Mouse (Mus musculus) frontal cortex, postnatal 25 days (tissue): ENCODE measurements around the gene Ffar1.
"Not testable (repeated sequence)": the region's sequence is repeated elsewhere in the genome, so short reads cannot be mapped to it uniquely, and the experiment has no call there.

ENCODE experiments used
- DNase-seq, 2 experiments: peaks; one replicate each; pipeline ENCODE4 v3.0.0; 2022; ENCODE audit warnings: low spot score in 2 of 2

Gene Ffar1

DNA sequence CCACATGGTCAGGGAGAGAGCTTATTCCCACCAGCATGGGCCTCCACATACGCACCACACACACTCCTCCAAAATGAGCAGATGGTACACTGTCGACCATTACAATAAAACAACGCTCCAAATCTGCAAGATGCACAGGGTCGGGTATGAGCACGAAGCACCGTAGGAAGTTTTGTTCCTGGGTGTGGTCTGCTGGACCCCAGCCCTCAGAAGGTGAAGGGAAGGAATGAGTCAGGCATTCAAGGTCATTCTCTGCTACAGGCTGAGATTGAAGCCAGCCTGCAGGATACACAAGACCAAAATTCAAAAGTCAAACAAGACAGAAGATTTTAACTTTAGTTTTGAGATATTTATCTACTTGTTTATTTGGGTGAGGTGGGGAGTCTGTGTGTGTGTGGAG lies 13.4 kb downstream of the Ffar1 start:
- DNase-seq = no peak

DNA sequence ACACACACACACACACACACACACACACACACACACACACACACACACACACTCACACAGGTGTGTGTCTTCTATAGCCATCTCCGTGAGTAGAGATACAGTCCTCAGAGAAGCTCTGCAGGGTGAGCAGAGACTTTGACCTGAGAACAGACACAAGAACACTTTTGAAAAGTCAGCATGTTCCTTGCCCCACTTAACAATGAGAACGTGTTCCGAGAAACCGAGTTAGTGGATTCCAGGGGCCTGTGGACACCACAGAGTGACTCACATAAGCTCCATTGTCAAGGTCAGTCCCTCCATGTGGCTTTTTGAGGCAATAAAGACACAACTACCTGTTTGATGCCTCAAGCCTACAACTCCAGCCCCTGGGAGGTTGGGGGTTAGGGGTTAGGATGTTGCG lies 14.0 kb downstream of the Ffar1 start:
- no peak for DNase-seq

DNA sequence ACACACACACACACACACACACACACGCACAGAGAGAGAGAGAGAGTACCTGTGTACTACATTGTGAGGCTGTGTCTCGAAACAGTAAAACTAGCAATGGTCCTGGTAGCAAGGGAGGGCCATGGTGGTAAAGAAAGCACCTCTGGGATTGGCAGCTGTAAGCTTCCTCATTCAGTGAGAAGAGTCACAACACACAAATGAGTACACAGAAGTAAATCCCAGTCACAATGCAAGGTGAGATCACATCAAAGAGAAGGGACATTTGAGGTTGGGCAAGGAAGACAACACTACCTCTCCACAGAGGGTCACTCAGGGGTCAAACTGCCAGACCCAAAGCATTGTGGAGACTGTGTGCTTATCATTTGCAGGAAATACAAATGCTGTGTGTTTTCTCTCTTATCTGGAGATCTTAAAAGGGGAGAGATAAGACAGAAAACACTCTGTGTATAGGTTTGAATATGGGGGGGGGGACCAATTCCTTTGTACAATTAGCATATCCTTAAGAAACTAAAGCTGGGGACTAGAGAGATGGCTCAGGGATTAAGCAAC lies 14.8 kb downstream of the Ffar1 start:
- no peak for DNase-seq

DNA sequence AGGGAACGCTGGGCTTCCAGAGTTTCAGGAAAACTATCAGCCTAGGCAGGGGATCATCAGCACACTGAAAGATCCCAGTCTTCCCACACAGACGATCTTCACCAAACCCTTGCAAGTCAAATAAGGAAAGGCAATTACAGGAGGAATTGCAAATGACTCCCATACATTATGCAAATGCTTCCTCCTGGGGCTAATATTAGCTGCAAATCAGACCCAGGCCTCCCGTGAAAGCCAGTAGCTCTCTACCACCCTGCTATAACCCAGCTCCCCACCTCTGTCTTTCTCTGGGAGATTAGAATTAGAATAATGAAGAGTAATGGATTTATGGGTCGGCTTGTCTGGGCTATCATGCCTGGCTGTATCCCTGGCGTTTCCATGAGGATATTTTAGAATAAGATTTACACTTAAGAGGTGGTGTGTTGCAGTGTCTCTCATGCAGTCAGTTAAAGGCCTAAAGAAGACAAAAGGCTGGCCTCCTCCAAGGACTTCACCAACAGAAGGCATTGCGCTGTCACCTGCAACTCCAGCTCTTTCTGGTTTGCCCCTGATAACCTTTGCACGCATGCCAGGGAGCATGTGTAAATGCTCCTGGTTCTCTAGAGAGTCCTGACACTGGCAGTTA lies 16.6 kb downstream of the Ffar1 start:
- DNase-seq = no peak

DNA sequence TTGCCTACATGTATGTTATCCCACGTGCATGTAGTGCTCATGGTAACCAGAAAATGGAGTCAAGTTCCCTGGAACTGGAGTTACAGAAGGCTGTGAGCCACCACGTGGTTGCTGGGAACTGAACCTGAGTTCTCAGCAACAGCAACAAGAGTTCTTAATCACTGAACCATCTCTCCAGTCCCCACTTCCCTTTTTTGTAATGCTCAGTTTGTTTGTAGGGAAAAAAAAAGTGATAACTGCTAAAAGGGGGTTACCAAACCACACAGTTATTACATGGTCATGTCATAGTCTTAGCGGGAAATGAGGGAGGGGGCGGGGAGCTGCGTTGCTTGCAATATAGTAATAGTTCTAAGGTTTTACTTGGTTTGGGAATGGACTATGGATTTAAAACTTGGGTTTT lies 19.3 kb downstream of the Ffar1 start:
- no peak for DNase-seq

DNA sequence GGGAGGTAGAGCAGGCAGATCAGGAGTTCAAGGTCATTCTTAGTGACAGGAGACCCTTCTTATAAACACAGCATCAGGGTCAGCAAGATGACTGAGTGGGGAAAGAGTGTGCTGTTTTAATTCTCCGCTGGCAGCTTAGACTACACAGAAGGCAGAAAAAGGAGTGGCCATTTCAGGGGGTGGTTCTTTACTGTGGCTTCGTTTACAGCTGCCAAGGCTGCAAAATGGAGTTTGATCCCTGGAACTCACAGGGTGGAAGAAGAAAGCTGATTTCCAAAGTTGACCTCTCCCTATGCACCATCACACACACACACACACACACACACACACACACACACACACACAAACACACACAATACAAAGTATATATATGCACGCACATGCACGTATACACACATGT lies 20.0 kb downstream of the Ffar1 start:
- no peak for DNase-seq

DNA sequence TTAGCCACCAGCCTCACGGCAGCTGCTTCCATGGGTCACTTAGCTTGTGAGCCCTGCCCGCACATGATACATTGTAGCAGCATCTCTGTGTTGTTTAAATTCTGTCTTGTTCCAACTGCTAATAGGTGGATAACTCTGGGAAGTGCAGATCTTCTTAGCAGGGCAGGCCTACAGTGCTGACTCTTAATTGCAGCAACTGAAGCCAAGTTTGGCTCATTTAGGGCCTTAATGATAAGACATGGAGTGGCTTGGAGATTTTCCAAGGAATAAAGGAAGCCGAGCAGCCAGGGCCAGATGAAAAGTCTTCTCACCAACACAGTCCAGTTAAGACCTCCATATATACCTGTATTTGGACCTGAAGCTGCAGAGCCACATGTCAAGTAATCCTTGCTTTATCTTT lies 21.1 kb downstream of the Ffar1 start:
- no peak for DNase-seq

DNA sequence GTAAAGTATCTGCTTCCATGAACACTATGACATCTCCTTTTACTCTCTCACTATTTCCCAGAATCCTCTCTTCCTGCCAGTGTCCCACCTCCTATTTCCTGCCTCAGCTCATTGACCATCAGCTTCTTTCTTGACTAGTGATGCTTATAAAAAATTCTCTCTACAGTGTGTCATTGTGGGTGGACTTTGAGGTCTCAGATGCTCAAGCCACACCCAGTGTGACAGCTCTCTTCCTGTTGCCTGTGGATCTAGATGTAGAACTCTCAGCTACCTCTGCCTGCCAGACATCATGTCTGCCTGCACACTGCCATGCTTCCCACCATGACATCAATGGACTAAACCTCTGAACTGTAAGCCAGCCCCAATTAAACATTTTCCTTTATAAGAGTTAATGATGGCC lies 24.1 kb downstream of the Ffar1 start:
- no peak for DNase-seq

DNA sequence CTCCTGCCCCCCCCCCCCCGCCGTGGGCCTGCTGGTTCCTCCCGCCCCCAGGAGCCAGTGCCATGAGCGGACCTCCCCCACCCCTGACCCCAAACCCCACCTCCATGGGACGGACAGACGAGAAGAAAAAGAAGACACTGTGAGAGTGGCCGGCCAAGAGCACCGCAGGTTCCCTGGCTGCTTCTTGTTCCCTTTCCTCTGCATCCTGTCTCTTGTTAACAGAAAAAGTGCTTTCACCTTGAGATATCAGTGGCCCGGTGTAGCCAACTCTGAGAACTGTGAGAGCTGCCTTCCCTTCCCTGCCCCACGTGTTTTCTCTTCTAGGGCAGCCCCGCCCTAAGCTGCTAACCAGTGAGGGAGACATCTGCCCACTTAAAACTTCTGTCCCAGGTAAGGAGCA lies 28.7 kb downstream of the Ffar1 start:
- DNase-seq = not testable (repeated sequence)

DNA sequence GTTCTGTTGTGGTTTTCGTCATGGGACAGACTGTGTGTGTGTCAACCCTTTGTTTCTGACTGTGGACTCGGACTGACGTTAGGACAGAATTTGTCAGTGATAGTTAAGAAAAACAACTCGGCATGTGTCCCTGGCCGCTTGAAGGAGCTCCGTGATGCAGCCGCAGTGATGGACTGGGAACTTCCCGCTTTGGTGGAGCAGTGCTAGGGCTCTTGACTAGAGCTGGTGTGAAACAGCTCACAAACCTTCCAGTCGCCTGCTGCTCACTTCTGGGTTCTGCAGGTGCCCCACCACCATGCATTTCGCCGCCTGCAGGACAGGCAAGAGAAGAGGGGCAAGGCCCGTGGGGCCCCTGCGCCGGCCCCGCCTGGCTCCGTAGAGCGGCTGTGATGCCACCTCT lies 29.1 kb downstream of the Ffar1 start:
- DNase-seq = no peak

DNA sequence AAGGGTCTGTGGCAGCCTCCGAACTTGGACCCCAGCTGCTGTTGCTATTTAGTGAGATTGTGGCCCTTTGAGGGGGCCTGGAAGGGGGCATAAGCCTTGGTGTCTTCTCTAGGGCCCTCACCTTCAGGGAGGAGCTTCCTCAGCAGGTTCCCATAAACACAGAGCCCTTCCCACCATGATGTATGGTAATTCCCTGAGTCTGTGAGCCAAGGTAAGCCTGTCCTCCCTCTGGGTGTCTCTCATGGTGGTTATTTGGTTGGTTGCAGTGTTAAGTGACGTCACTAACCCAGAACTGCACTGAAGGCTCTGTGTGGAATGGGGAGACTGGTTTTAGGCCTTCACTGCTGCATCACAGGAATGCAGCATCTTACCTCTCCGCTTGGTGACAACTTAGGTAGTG lies 31.9 kb downstream of the Ffar1 start:
- no peak for DNase-seq

DNA sequence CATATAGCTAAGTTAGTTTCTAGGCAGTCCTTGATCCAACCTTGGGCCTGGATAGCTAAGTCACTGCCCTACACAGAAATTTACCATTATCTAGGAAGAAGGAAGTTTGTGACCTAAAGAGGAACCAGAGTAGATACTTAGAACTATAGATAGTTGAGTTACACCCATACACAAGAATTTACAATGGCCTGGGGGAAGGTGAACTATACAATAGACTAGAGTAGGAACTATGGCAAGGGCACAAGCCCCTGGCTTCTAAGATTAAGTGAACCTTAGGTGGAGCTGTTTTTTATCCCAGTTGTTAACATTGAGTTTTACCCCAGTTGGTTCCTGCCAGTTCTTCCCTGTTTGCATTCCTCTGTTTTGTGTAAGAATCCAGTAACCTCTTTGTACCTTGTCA lies 32.5 kb downstream of the Ffar1 start:
- not testable (repeated sequence) for DNase-seq

DNA sequence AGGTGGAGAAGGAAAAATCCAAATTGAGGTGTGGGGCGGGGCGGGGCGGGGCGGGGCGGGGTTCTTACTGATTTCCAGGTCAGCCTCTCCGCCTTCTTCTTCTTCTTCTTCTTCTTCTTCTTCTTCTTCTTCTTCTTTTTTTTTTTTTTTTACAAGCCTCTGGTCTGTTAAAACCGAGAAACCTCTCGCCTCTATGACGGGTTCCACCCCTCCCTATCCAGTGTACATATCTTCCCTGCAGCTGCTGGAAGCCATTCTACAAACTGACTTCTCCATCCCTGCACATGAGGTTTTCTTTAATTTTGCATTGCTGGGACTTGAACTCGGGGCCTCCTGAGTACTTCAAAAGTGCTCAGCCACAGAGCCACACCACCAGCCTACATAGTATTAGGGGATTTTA lies 34.7 kb downstream of the Ffar1 start:
- no peak for DNase-seq

DNA sequence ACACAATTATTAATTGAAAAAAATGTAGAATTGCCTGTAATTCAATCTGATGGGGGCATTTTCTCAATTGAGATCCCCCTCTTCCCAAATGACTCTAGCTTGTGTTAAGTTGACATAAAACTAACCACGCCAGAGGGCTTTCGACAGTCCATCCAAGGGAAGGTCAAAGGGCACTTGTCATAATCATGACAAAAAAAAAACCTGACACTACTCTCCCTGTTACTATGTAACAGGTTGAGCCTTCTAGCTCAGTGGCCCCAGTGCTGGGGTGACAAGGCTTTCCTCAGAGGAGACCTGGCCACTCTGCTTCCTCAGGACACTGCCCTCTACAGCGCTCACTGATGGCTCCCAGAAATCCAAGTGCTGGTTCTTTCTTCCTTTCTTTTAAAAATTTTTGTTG lies 37.1 kb downstream of the Ffar1 start:
- no peak for DNase-seq

DNA sequence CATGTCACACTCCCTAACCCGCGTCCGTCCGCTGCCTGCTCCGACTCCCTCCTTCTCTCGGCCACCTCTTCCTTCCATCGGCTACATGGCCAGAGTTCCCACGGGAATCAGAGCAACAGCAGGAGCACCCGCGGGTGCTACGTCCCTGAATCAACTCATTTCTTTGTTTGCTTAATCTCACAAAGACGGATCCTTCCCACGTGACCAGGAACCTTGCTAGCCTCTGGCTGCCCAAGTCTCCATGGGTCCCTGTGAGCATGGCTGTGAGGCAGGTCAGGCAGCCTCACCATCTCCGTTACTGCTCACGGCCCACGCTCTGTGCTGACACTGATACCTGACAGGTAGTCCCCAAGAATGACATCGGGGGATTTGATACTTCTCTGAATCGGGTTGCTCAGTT lies 37.7 kb downstream of the Ffar1 start, which contains the start of gene Ffar2:
Gene Ffar2, minus strand, starts transcription at position 101 of the 400 bp plus-strand sequence.
- no peak for DNase-seq

DNA sequence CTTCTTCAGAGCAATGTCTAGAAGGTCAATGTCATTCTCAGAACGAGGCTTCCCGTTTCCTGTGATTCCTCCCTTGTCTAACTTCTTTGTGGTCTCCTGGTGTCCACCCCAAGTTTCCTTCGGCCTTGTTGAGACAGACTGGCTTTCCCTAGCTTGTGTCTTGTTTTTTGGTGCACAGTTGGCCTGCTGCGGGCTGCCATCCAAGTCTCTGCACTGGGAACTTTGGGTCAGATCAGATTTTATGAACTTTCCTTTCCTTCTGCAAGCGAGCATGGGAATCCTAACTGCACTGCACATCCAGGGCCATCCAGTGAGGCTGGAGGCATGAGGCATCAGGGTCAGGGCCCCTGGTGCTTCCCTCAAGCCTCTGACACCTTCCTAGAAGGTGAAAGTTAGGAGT lies 39.8 kb downstream of the Ffar1 start:
- DNase-seq = no peak

DNA sequence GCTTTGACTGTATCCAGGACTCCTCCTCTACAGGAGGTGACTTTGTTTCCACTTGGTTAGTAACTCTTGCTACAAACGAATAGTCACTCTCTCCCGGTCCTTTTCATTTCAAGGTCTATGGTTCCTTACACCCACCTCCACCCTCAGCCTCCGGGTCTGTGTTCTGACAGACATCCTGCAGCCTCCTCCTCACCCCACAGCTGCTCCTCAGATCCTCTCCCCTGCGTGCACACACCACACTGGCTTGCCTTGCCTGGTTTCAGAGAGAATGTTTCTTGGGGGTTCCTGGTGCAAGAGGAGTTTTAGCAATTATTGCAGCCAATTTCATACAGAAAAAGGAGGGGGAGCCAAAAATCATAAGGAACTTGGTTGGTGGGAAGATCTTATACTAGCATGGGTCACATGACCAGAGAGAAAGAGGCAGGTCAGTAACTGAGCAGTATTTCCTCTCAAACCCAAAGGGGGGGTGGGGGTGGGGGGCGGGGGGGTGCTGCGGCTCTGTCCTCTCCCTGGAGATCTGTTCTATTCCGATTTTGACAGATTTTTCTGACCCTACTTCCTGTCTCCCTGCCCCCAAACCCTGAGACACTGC lies 40.4 kb downstream of the Ffar1 start:
- no peak for DNase-seq

DNA sequence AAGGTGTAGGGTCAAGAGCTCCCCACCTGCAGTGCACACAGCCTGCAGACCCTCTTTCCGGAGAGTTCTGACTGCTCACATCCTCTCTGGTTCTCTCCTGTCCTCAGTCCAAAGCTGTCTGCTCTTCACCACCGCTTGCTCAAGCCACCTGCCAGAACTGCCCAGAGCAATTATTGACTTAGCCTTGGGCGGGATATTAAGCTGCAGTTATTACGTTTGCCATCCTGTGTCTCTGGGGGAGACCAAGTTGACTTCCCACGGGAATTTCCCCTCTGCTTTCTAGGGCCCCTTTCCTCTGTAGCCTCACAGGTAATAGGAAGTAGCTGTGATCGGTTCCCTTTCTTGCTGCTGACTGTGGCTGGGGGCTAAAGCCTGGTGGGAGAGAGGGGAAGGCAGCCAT lies 41.2 kb downstream of the Ffar1 start:
- DNase-seq = no peak

DNA sequence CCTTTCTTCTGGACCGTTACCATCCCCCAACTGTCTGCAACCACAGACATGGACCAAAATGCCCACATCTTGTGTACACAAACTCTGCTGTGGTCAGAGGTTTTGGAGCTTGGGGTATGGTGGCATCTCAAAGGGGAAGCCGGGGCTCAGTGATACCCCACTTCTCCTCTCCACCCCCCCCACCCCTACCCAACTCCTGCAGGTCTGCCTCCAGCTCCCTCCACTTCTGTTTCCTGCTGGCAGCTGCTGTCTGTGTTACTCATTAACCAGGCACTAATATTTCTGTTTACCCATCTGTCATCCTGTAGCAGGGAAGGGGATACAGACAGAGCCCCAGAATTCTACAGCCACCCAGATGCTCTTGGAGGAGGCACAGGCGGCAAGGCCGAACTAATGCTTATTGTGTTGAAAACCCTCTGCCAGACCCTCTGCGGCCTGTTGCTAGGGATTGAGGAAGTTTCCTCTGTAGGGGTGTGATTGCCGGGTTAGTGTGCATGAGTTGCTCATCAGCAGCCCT lies 49.0 kb downstream of the Ffar1 start:
- DNase-seq = no peak

DNA sequence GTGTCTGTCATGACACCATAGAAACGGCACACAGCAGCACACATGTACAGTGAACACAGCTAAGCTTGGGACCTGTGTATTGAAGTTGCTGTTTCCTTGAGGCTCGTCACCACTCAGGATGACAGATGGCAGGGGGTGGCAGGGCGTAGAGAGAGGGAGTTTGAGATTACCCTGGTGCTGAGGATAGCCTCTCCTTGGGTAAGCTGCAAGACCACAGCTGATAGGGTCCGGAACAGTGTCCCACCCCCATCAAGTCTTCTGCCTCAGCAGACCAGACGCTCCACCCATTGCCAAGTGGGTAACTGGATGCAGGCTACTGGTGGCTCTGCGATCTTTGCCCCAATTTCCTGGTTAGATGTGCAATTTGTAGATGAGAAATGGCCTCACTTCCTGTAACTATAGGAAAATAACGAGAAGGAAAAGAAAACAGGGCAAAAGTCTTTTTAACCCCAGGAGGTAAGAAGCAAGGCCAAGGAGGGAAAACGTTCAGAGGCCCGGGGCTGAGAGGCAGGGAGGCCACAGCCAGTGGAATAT lies 49.5 kb downstream of the Ffar1 start:
- DNase-seq = no peak

DNA sequence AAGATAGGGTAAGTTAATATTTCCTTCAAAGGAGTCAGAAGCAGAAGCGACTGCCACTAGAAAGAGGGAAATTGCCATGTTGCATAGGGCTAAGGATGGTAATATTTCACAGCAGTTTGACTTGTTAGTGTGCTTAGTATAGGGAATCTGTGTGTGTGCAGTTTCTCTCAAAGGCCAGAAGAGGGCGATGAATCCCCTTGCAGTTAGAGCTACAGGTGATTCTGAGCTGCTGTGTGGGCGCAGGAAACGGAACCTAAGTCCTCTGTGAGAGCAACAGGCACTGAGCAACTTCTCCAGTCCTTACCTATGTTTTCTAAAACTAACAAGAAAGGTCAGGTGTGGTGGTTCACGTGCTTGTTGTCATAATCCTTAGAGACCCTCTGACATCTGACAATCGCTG lies 51.0 kb downstream of the Ffar1 start:
- no peak for DNase-seq
